Mouse (Mus musculus): Measurements from ENCODE around the gene Bdnf.

Gene Bdnf

DNA sequence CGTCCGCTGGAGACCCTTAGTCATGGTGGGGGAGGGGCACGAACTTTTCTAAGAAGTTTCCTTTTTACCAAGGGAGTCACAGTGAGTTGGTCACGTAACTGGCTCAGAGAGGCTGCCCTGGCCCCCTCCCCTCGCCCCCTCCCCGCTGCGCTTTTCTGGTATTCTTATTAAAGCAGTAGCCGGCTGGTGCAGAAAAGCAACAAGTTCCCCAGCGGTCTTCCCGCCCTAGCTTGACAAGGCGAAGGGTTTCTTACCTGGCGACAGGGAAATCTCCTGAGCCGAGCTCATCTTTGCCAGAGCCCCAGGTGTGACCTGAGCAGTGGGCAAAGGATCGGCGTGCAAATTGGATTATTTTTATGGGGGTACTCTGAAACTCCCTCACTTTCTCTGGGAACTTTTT lies at the start of gene Bdnf:
Bdnf (plus strand) TSS at position 169 of the 400 bp plus-strand sequence.
- no peak for DNase-seq

DNA sequence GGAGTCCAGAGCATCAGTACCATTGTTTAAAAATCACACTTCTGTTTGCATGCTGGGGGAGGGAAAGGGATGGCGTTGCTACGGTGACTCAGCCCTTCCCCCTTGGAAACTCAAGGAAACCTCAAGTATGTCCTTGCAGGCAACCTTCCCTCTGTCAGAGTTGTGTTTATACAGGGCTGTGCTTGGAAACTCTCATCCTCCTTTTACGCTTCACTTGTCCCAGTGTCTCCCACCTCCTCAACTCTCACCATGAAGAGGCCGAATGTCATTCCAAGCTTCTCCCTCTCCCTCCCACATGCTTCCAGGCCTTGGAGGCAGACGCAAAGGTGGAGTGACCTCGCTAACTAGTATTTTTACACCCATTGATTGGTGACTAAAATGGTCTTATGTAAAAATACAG lies 47.6 kb upstream of the Bdnf start:
- no peak for DNase-seq

DNA sequence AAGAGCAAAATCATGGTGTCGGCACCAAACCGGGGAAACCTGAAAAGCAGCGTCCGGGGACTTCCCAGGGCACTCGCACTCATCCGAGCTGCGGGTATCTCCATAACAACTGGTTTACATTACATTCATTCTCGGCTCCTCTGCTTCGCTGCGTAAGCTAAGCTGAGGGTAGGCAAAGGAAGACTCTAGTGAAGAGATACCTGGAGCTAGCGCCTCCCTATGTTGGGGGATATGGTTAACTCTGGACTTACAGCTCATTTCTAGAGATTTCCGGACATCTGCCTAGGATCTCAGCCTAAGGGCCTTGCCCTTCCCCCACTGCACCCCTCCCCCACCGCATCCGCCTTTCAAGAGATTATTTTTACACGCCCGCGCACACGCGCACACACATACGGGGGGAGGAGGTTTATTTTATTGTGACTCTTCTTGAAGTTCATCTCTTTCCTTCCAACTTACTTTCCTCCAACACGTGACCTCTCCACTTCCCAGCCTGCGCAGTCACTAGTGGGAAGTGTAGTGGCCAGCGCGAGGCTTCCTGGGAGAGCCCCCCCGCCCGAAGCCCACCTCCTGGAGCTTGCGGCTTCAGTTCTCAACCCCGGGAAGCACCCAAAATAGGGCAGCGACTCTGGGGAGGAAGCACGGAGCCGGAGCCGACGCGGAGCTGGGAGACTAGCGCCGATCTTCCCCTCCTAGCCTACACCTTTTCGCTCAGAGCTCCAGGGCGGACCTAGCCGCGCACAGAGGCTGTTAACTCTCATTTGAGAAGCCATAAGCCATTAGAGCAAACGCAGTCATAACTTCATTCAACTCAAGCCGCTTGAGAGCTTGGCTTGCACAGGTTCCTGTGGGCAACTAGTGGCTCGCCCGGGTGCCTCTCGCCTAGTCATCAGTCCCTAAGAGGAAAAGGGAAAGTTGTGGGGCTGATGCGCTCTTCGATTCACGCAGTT lies 718 bp upstream of the Bdnf start:
- no peak for DNase-seq

DNA sequence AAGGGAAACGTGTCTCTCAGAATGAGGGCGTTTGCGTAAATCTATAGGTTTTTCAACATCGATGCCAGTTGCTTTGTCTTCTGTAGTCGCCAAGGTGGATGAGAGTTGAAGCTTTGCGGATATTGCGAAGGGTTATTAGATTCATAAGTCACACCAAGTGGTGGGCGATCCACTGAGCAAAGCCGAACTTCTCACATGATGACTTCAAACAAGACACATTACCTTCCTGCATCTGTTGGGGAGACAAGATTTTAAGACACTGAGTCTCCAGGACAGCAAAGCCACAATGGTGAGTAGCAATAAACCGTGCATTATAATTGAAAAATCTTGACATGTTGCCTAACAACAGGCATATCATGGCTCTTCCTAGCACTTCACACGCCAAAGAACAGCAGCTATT lies 551 bp downstream of the Bdnf start:
- DNase-seq: no peak

DNA sequence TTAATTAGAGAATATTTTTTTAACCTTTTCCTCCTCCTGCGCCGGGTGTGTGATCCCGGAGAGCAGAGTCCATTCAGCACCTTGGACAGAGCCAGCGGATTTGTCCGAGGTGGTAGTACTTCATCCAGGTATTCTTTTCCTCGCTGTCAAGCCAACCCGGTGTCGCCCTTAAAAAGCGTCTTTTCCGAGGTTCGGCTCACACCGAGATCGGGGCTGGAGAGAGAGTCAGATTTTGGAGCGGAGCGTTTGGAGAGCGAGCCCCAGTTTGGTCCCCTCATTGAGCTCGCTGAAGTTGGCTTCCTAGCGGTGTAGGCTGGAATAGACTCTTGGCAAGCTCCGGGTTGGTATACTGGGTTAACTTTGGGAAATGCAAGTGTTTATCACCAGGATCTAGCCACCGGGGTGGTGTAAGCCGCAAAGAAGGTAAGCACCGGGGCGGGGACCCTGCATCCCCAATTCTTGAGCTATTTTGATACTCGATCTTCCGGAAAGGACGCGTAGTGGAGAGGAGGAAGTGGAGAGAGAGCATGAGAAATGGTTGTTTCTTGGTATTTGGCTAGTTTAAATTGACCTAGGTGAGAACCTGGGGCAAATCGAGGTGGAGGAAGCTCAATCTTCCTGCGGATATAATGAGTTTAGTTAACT lies 1.6 kb downstream of the Bdnf start:
- no peak for DNase-seq

DNA sequence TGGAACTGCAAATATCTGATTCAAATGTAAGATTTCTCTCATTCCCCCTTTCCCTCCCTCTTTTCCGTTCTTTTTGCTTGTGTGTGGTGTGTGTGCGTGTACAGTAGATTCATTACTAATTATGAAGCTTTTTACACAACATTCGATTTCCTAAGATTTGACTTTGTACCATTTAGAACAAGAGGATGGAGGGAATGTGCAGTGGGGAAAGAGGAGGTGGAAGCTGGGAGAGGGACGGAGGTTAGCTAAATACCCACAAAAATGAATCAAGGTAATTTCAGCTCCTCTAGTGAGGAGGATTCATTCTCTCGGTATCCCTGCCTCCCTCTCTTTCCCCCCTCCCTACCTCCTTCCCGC lies 2.1 kb downstream of the Bdnf start:
- DNase-seq: no peak

GRCm38 (mm10) chr2:109677221-109678089 lies 3.0 kb downstream of the Bdnf start:
- no peak for DNase-seq

DNA sequence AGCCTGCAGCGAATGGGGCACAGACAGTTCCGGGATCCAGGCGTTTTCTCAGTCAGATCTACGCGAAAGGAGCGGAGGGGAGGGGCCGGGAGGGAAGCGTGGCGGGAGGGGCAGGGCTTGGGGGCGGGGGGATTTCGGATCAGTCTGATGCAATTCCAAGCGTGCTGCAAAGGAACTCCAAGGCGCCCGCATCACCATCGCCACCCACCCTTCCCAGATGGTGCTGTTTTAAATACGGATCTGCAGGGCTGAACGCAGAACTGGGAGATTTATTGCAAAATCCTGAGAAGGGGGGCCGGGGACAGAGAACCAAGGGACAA lies 3.5 kb downstream of the Bdnf start:
- DNase-seq: no peak

- DNase-seq: no peak
These were observed 4.0 kb downstream of the Bdnf start for GRCm38 (mm10) chr2:109678454-109678853.

DNA sequence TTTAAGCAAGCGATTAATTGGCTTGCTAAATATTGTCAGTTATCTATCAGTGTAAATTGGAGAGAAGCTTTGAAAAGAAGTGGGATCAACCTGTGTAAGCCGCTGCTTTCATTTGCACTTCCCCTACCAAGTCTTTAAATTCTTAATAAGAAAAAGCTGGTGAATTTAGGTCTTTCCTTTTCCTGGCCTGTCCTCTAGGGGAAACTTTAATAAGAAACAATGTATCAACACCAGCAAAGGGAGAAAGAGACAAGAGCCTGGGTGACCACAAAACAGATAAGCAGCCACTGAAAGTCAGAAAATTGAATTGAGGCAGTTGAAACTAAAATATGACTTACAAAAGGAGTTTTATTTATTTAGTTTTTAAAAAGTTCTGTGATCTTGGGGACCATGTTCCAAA lies 4.9 kb downstream of the Bdnf start:
- no peak for DNase-seq

- no peak for DNase-seq
These were observed 6.6 kb downstream of the Bdnf start for GRCm38 (mm10) chr2:109681071-109681470.

DNA sequence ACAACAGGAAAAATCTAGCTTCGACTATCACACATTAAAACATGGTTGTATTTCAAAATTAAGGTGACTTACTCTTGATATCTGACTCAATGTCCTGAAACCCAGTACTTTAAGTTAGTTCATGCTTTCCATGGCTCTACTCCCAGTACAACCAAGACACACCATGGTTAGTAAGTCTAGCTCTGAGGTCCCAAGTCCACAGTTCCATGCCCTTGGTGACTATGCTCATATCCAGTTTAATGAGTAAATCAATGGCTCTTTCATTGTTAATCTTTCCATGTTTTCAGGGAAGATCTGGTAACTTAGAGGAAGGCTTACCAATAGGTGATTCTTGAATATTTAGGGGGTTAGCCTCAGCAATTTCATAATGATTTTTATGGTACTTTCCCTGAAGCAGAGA lies 14.2 kb downstream of the Bdnf start:
- no peak for DNase-seq

- no peak for DNase-seq
These were observed 18.0 kb downstream of the Bdnf start for GRCm38 (mm10) chr2:109692266-109693177.

- no peak for DNase-seq
These were observed 18.9 kb downstream of the Bdnf start for GRCm38 (mm10) chr2:109693178-109694115.

DNA sequence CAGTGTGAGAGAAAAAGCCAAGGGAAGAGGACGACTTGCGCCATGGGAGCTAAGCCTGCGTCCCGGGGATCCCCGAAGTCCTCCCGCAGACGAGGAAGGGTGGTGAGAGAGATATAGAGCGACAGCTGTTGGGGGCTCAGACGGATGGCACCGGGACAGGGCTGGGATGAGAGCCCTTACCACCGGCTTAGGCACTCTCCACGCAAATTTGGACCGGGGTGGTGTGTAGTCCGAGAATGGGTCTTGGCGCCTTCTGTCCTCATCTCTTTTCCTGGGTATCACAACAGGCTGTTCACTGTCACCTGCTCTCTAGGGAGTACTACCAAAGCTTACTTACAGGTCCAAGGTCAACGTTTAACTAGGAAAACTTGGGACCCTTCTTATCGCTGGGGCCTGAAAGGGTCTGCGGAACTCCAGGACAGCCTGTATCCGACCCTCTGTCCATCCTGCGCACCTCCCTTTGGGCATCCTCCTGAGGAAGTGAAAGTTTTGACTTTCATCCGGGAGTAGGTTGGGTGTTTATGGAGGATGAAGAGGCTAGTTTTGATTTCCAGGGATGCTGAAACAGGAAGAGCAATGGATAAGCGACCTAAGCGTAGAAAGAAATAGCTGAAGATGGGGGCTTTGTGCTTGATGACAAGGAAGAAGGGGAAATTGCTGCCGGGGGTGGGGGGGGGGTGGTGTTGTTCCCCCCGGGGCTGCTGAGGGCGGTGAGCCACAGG lies 19.8 kb downstream of the Bdnf start:
- no peak for DNase-seq

DNA sequence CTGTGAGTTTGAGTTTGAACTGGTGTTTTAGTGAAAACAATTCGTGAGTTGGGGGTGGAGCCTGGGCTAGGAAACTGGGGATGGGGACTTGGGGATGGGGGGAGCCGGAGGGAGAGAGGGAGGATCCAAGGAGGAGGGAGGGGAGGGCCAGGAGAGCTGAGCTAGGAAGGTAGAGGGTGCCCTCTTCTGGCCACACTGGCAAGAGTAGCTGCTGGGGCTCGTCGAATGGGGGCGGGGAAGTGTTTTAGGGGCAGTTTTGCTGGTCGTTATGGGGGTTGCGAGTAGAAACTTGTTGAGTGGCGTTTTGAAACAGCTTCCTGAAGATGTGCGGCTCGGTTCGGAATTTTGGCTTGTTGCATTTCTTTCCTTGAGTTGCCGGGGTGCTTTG lies 20.3 kb downstream of the Bdnf start:
- peak in 1 of 2 experiments; percentile 5 for DNase-seq

GRCm38 (mm10) chr2:109697151-109697550 lies 22.7 kb downstream of the Bdnf start:
- no peak for DNase-seq

GRCm38 (mm10) chr2:109700291-109700690 lies 25.8 kb downstream of the Bdnf start:
- no peak for DNase-seq

GRCm38 (mm10) chr2:109703588-109703987 lies 29.1 kb downstream of the Bdnf start:
- DNase-seq: no peak

- DNase-seq: no peak
These were observed 29.6 kb downstream of the Bdnf start for GRCm38 (mm10) chr2:109704053-109704452.

- DNase-seq: no peak
These were observed 32.0 kb downstream of the Bdnf start for GRCm38 (mm10) chr2:109706524-109706923.

Measured in thymus, postnatal 36 days (tissue).